Mouse (Mus musculus): ENCODE measurements around the gene Rnf10.

DNA sequence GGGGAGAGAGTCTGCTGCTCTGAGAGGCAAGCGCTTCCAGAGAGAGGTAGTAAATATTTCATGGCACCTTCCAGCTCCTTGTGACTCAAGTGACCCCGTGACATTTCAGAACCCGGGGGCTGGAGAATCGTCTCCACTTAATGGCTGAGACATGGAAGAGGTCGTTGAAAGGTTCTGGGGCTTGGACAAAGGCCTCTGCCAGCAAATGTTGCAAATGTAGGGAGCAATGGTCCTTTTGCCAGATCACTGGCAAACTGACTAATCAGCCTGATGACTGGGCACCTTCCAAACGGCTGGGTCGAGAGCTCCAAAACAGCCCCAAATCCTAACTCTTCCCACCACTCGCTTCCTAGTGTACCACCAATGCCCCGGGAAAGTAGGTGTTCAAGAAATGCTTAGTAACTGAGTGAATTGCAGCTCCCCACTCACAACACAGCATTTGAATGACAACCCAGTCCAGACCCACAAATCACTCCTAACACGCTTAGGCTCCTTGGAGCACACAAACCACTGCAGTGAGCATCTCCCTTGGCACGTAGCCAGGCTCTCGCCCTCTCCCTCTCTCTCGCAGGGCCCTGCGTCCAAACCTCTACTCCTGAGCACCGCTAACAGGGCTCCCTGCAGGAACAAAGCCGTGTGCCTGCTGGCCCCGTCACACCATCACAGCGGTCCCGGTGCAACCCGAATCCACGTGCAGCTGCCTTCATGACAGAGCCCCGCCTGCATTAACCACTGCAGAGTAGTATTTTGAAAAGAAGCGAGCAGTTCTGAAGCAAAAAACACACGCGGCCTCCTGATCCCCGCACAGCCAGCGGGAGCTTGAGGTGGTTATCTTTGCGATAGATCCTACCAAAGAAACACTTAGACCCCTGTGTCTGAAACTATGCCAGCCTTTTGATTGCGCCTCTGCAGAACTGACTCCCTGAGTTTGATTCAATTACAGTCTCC, 80.5 kb downstream of the Rnf10 start:
- no peak for TF ChIP-seq CTCF (conservative IDR thresholded peaks at IDR 0.05; ENCODE audit: low read length)
- no peak for TF ChIP-seq NANOG (IDR thresholded peaks at IDR 0.05; ENCODE audit: borderline replicate concordance, low read length)
